ENCODE assay signal across 16 mouse cellular contexts in genomic region chr4:93552489-93553160, GRCm38 (mm10).
A peak's percentile ranks its signal among the peaks of the same experiment; 100 is the strongest.
DNase-seq lines count a peak whose midpoint lies in the region.
"Had no signal": no experiment of that assay in that cellular context is flagged by ENCODE, and none has a peak within 500 bp of the region (broad histone marks: within the 10 kb centered on the region; RNA-seq: fewer than 3 reads in every experiment).

No protein-coding gene starts in this region.

- DNase-seq in gastrocnemius, adult 18-20 months (ENCODE audit: low spot score): peak; percentile 52
- DNase-seq in gastrocnemius, postnatal 4 days (ENCODE audit: low spot score in 2 of 2): no peak
- peak; percentile 10 for DNase-seq in lung, postnatal 36 days
- no peak for DNase-seq in lung, postnatal 4 days
- peak; percentile 50 for DNase-seq in MN1 (ENCODE audit: low spot score)
- DNase-seq in fat pad, adult 2 months (ENCODE audit: extremely low read depth, low read depth, low spot score): peak; percentile 30
- no peak for DNase-seq in layer of hippocampus, adult 9-10 months (ENCODE audit: low spot score)
- DNase-seq in spleen, postnatal 14 days (ENCODE audit: low spot score in 2 of 2): no peak
- DNase-seq: cerebellum, postnatal 36 days; gastrocnemius, postnatal 36 days; kidney, adult 8-10 months; kidney, postnatal 4 days; layer of hippocampus, postnatal 36 days; midbrain, embryonic 14.5 days; right cerebral cortex, postnatal 25 days; thymus, adult 18-20 months had no signal

Comparison
In these comparisons a context has a peak if more than half of its experiments do, and no peak if none do; other contexts are left out.
1. DNase-seq: peak in gastrocnemius, adult 18-20 months (single experiment), lung, postnatal 36 days (single experiment), MN1 (single experiment) and fat pad, adult 2 months (single experiment); none in gastrocnemius, postnatal 4 days (0 of 2), lung, postnatal 4 days (0 of 2), layer of hippocampus, adult 9-10 months (single experiment) and spleen, postnatal 14 days (0 of 2).